Mouse (Mus musculus) embryo, embryonic 11 days (tissue): ENCODE measurements around the gene Shox2.

Source experiments
- DNase-seq: peaks from one replicate; pipeline ENCODE4 v3.0.0-alpha.2; 2015

Shox2 gene

DNA sequence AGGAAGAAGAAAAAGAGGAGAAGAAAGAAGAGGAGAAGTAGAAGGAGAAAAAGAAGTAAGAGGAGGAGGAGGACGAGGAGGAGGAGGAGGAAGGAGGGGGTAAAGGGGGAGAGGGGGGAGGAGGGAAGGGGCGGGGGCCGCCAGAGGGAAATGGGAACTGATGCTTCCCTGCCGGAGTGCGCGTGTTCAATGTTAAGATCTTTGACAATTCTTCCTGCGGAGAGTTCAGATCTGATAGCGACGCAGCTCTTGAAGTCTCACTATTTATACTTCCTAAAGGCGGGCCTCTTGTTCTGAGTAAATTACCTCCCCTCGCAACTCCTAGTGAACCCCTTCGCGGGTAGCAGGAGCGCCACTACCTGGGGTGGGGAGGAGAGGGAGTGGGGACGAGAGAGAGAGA lies at the start of gene Shox2:
Gene Shox2, minus strand, starts transcription at position 66 of the 400 bp plus-strand sequence.
- peak; percentile 60 for DNase-seq

- no peak for DNase-seq
Measured at GRCm38 (mm10) chr3:66996820-66997219, 15.2 kb upstream of the Shox2 start.

- DNase-seq: no peak
Measured at GRCm38 (mm10) chr3:66986287-66986560, 4.7 kb upstream of the Shox2 start.

DNA sequence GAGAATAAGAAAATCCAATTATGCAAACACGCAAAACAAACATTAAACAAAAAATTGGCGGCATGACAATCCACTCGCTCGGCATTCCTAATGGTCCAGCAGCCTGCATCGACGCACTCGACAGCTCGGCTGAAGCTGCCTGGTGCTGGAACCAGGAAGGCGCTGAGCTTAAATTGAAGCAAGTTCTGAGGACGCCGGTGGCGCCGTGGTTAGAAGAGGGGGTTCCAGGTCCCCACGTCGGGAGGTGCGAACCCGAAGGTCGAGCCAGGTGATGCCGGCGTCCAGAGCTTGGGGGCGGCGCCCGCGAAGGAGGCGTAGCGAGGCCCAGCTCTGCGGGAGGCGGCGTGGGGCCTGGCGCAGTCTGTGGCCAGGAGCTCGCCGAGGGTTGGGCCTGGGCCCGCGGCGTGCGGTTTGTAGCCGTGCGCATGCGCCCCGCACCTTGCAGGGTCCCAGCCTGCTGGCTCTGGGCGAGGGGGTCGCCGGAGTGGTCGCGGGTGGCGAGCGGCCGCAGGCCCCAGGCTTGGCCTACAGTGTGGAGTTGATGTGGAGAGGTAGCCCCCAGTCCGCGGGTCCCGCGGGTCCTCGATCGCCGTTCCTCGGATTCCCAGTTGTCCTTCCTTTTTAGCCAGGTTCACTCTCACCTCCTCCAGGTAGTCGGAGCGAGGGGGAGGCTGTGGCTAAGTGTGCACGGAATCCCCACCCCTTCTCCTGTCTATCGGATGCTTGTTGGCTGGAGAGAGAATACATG lies 4.1 kb upstream of the Shox2 start:
- DNase-seq: peak; percentile 92

DNA sequence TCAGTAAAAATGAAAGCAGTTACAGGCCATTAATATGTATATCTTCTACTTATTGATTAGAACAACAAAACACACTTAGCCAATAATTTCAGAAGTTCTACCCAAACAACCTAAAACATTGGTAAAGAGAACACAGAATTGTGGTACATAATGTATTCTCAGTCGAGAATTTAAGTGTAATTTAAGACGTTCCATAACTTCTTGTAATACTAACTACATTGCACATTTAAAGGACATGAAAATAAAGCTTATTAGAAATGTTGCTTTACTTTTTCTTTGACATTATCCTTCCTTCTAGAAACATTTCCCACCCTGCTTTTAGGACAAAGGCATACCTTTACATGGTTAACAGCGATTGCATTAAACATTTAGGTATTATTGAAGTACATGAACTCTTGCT lies 1.9 kb upstream of the Shox2 start:
- no peak for DNase-seq

DNA sequence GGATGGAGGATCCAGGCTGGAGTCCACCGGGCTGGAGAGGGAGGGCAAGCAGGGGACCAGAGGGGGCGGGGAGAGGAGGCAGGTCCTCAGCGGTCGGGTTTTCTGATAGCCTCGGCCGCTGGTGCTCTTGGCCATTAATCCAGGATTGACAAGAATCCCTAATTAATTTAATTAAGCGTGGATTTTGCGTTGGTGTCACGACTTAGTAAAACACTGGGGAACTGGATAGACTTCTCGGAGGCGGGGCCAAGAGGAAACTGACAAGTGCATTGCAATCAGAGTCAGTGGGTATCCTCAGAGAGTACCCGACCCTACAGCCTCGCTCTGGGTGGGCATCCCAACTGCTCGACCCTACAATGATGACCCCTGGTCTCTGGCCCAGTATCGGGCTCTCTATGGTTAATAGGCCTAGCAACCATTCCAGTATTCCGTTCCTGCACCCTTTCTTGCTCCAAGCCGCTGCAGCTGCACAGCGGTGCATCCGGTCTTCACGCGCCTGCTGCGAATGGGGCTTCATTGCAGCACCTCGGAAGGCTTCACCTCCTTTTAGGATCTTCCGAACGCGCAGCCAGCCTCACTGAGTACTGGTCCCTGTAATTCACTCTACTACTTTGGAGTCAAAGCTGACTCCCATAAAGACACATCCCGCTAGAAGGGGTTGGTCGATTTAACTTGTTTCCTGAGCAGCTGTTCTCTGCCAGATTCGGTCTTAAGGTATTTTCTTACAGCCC lies 775 bp upstream of the Shox2 start:
- DNase-seq: peak; percentile 70

- peak; percentile 72 for DNase-seq
Measured at GRCm38 (mm10) chr3:66981101-66981661, 390 bp downstream of the Shox2 start, which contains the start of gene Rsrc1. Rsrc1 (plus strand) TSS chr3:66981390.

- DNase-seq: peak; percentile 27
Measured at GRCm38 (mm10) chr3:66980111-66980975, 1.2 kb downstream of the Shox2 start.

GRCm38 (mm10) chr3:66979491-66979890 lies 2.1 kb downstream of the Shox2 start:
- DNase-seq: peak; percentile 11

GRCm38 (mm10) chr3:66978457-66979381 lies 2.9 kb downstream of the Shox2 start:
- peak; percentile 45 for DNase-seq

DNA sequence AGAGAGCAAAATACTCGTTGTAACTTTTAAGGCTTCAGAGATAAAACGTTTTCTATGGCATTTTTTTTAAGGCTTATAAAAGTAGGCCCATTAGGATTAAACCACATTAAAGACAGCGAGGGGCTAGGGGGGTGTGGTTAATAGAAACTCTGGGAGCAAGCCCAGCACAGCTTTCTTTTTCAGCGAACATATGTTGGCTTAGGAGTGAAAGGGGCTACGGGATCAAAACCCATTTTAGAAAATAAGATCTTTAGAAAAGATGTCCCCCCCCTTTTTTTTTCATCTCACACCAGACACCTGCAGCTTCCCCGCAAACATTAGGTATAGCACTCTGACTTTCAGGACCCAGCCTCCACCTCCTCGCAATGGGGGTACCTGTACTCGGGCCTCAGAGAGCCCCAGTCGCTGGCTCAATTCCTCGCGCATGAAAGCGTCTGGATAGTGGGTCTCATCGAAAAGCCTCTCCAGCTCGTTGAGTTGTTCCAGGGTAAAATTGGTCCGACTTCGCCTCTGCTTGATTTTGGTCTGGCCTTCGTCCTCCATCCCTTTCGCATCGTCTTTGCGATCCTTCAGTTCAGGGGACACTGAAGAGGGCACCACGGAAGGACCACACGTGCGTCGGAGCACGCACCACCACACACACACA lies 3.6 kb downstream of the Shox2 start:
- DNase-seq: peak; percentile 34

DNA sequence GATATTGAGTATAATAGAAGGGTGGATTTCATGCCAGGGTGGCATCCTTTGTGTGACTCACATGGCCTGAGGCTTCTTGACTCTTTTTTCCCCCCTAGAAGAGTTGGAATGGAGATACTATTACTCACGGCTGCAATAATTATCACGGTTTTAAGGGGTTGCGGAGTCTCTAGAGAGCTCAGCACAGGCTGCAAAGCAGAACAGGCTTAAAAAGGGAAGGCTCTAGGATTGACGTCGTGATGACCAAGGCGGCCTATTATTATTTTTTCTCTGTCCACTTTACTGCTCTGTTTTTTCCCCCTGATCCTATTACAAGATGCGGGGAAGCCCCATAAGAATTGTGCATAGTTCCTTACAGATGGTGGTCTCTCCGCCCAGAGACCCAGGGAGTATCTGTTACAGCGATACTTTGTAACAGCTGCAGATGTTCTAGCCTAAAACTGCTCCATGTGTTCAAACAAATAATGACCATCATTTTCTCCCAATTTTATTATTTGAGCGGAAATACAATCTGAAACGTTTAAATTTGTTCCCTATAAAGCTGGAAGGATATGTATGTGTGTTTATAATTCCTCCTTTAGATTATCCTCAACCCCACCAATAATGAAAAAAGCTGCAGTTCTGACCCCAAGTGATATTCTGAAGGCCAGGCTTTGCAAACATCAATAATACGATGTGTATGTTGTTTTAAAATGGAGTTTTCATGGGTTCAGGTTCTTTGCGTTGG lies 4.5 kb downstream of the Shox2 start:
- peak; percentile 48 for DNase-seq

DNA sequence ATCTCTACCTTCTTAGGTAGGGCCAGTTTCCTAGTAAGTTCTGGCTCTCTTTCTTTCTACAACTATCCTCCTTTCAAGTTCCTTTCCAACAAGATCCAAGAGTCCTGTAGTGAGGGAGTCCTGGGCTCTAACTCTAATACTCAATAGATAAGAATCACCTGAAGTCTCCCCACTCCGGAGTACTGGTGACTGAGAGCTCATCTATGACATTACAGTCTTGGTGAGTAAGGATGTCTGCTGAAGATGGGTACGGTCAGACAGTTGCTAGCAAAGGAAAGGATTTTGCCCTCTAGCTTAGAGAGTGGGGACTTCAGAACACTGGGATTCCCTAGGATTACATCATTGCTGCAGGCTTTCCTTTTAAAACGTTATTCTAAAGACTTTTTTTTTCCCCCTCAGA lies 7.1 kb downstream of the Shox2 start:
- no peak for DNase-seq

DNA sequence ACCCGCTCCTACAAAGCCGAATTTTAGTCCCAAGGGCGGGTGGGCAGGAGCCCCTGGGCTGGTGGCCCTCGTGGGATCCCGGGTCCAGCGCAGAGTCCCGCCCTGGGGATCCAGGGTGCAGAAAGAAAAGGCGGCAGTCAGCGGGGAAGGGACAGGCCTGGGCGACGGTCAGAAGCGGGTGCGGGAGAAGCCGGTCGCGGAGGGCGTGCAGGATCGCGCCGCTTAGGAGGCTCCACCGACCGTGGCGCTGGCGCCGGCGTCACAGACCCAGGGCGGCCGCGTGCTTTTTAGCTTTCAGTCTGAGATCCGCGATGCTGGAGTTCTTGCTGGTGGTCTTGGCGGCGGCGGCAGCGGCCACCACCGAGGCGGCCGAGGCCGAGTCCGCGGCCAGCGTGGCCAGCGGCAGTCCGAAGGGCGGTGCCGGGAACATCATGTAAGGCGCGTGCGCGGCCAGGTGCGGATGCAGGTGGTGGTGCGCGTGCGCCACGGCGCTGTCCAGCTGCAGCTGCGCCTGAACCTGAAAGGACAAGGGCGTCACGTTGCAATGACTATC lies 8.1 kb downstream of the Shox2 start:
- DNase-seq: peak; percentile 85

DNA sequence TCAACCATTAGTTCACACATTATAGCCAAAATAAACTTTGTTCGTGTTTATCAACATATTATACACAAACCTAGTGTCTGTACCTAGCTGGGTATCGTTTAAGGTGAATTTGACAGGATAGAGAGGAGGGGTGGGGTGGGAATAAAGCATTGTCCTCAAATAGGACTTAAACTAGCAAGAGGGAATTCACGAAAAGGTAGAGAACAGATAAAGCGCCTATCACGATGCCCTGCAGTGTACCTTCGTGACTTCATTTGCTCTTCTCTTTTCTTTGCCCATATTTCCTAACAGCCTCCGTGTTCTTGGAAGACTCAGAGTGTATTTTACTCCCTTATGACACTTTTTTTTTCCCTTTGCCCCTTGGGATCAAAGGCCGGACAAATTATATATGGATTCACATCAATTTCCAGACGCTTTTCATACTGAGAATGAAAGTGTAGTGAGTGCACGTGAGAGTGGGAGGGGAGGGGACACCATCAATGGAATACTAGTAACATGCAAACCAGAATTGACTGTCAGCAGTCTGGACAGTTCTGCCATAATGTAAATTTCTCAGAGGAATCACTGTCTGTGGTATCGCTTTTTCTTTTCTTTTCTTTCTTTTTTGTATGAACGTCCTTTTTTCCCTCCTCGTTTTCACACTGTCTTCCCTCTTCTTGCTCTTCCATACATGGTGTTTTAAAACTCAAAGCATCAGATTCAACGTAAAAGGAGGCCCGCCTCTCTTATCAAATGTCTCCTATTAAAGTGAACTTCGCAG lies 9.2 kb downstream of the Shox2 start:
- DNase-seq: peak; percentile 25

GRCm38 (mm10) chr3:66970661-66971331 lies 10.8 kb downstream of the Shox2 start:
- DNase-seq: peak; percentile 52

- DNase-seq: no peak
Measured at GRCm38 (mm10) chr3:66970261-66970660, 11.3 kb downstream of the Shox2 start.

GRCm38 (mm10) chr3:66967508-66967907 lies 14.1 kb downstream of the Shox2 start:
- DNase-seq: peak; percentile 44

DNA sequence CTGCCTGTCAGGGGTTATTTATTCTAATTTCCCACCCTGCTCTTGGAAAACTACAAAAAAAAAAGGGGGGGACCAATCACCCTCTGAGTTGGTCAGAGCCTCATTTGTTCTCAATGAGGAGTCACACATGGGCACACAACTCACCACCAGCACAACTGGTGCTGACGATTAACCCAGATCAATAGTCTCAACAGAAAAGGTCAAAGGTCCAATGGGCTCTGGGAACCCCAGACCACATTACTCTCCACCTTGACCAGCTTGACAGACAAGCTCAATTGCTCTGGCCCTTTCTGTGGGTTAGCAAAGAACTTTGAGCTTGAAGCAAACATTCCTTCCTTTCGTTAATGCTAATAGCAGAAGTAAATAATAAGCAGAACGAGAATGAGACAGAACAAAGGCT lies 16.7 kb downstream of the Shox2 start:
- DNase-seq: peak; percentile 17
